Mouse (Mus musculus): Measurements from ENCODE around the gene Notch1. TPM values are rescaled to one million over a fixed set of nuclear protein-coding genes. Genes with fewer than 3 reads are reported as not detected.

The Notch1 gene
- polyA plus RNA-seq, 1 experiment from 2014 or later = 49.5 TPM

GRCm38 (mm10) chr2:26506746-26507280 lies 9.7 kb downstream of the Notch1 start:
- Histone ChIP-seq H3K27ac (peak overlapping the region; percentile 70; the same call in 1 of the 2 replicates), H3K9ac (no peak overlapping the region), H3K4me1 (peaks cover 67% of the 10 kb centered on the region), H3K4me2 (no peak overlapping the region), H3K36me3 (replicated peaks) (no peaks in the 10 kb centered on the region), H3K9me3 (no peaks in the 10 kb centered on the region), H3K27me3 (peaks cover 4% of the 10 kb centered on the region; the same call in 1 of the 2 replicates), H3K4me3 (replicated peaks) (no peak overlapping the region)
- no peak for ATAC-seq (ENCODE audit: low FRiP score)
- WGBS = 91% methylated on average over 3 of the region's 3 CpGs

- Histone ChIP-seq H3K27ac (0 out of 2 replicates have a peak overlapping the region, but pooled peaks have one; percentile 31), H3K9me3 (no peaks in the 10 kb centered on the region), H3K4me1 (peaks cover 86% of the 10 kb centered on the region), H3K4me3 (replicated peaks) (no peak overlapping the region), H3K36me3 (replicated peaks) (peaks cover 2% of the 10 kb centered on the region; the same call in 1 of the 2 replicates), H3K9ac (no peak overlapping the region), H3K27me3 (peaks cover 3% of the 10 kb centered on the region; the same call in 1 of the 2 replicates), H3K4me2 (peak overlapping the region; percentile 60)
- 63% methylated on average over 9 of the region's 9 CpGs for WGBS
- ATAC-seq (ENCODE audit: low FRiP score) = no peak
These were observed 11.5 kb downstream of the Notch1 start for GRCm38 (mm10) chr2:26504772-26505480.

- Histone ChIP-seq H3K9ac (peak overlapping the region; percentile 92), H3K27me3 (no peaks in the 10 kb centered on the region), H3K9me3 (no peaks in the 10 kb centered on the region), H3K4me3 (replicated peaks) (peak overlapping the region; percentile 93), H3K4me1 (peaks cover 92% of the 10 kb centered on the region), H3K4me2 (peak overlapping the region; percentile 60), H3K36me3 (replicated peaks) (peaks cover 12% of the 10 kb centered on the region), H3K27ac (peak overlapping the region; percentile 99)
- 1% methylated on average over 38 of the region's 59 CpGs for WGBS
- peak; percentile 45 for ATAC-seq (ENCODE audit: low FRiP score)
These were observed 12.5 kb downstream of the Notch1 start for GRCm38 (mm10) chr2:26503661-26504575.

GRCm38 (mm10) chr2:26502863-26503631 lies 13.4 kb downstream of the Notch1 start:
- WGBS = under 1% methylated on average over 54 of the region's 57 CpGs

GRCm38 (mm10) chr2:26502299-26502862 lies 14.1 kb downstream of the Notch1 start:
- Histone ChIP-seq H3K4me1 (peaks cover 92% of the 10 kb centered on the region), H3K9ac (peak overlapping the region; percentile 92), H3K27ac (peak overlapping the region; percentile 99), H3K9me3 (no peaks in the 10 kb centered on the region), H3K27me3 (no peaks in the 10 kb centered on the region), H3K4me2 (peak overlapping the region; percentile 60), H3K36me3 (replicated peaks) (peaks cover 21% of the 10 kb centered on the region), H3K4me3 (replicated peaks) (peak overlapping the region; percentile 93)
- under 1% methylated on average over 33 of the region's 33 CpGs for WGBS
- ATAC-seq (ENCODE audit: low FRiP score) = peak; percentile 42

More at GRCm38 (mm10) chr2:26502863-26503631, 13.4 kb downstream of the Notch1 start:
- peak overlapping the region; percentile 92 for H3K9ac ChIP-seq
- ATAC-seq (ENCODE audit: low FRiP score) = no peak
- H3K4me3 ChIP-seq (replicated peaks) = peak overlapping the region; percentile 93
- no peaks in the 10 kb centered on the region for H3K9me3 ChIP-seq
- peaks cover 17% of the 10 kb centered on the region for H3K36me3 ChIP-seq (replicated peaks)
- no peaks in the 10 kb centered on the region for H3K27me3 ChIP-seq
- H3K4me2 ChIP-seq = peak overlapping the region; percentile 60
- H3K4me1 ChIP-seq = peaks cover 92% of the 10 kb centered on the region
- peak overlapping the region; percentile 99 for H3K27ac ChIP-seq

- under 1% methylated on average over 15 of the region's 15 CpGs for WGBS
- peak overlapping the region; percentile 92 for H3K9ac ChIP-seq
- peak; percentile 50 for ATAC-seq (ENCODE audit: low FRiP score)
- peak overlapping the region; percentile 60 for H3K4me2 ChIP-seq
- H3K27ac ChIP-seq = peak overlapping the region; percentile 99
- H3K27me3 ChIP-seq = no peaks in the 10 kb centered on the region
- peak overlapping the region; percentile 93 for H3K4me3 ChIP-seq (replicated peaks)
- H3K36me3 ChIP-seq (replicated peaks) = peaks cover 26% of the 10 kb centered on the region
- peaks cover 92% of the 10 kb centered on the region for H3K4me1 ChIP-seq
- no peaks in the 10 kb centered on the region for H3K9me3 ChIP-seq
These were observed 14.8 kb downstream of the Notch1 start for GRCm38 (mm10) chr2:26501651-26502141.

GRCm38 (mm10) chr2:26500599-26501370 lies 15.7 kb downstream of the Notch1 start:
- Histone ChIP-seq H3K4me1 (peaks cover 96% of the 10 kb centered on the region), H3K27ac (peak overlapping the region; percentile 99), H3K4me2 (peak overlapping the region; percentile 60), H3K9me3 (no peaks in the 10 kb centered on the region), H3K9ac (peak overlapping the region; percentile 92), H3K4me3 (replicated peaks) (peak overlapping the region; percentile 93), H3K36me3 (replicated peaks) (peaks cover 35% of the 10 kb centered on the region), H3K27me3 (no peaks in the 10 kb centered on the region)
- ATAC-seq (ENCODE audit: low FRiP score) = peak; percentile 87
- WGBS = 5% methylated on average over 14 of the region's 14 CpGs

- Histone ChIP-seq H3K36me3 (replicated peaks) (peaks cover 42% of the 10 kb centered on the region), H3K4me1 (peaks cover 98% of the 10 kb centered on the region), H3K9ac (peak overlapping the region; percentile 54), H3K4me2 (peak overlapping the region; percentile 60), H3K27me3 (no peaks in the 10 kb centered on the region), H3K4me3 (replicated peaks) (peak overlapping the region; percentile 28), H3K27ac (peak overlapping the region; percentile 99), H3K9me3 (no peaks in the 10 kb centered on the region)
- no peak for ATAC-seq (ENCODE audit: low FRiP score)
- WGBS = 24% methylated on average over 4 of the region's 4 CpGs
These were observed 16.4 kb downstream of the Notch1 start for GRCm38 (mm10) chr2:26500027-26500598.

GRCm38 (mm10) chr2:26498694-26499093 lies 17.8 kb downstream of the Notch1 start:
- H3K36me3 ChIP-seq (replicated peaks) = peaks cover 45% of the 10 kb centered on the region
- ATAC-seq (ENCODE audit: low FRiP score) = no peak
- peak overlapping the region; percentile 60 for H3K4me2 ChIP-seq
- H3K9ac ChIP-seq = peak overlapping the region; percentile 54
- no peaks in the 10 kb centered on the region for H3K27me3 ChIP-seq
- H3K27ac ChIP-seq = peak overlapping the region; percentile 99
- H3K4me3 ChIP-seq (replicated peaks) = no peak overlapping the region
- H3K9me3 ChIP-seq = no peaks in the 10 kb centered on the region
- peaks cover 98% of the 10 kb centered on the region for H3K4me1 ChIP-seq
- WGBS = 70% methylated on average over 8 of the region's 8 CpGs

GRCm38 (mm10) chr2:26497861-26498533 lies 18.5 kb downstream of the Notch1 start:
- H3K9ac ChIP-seq = 0 out of 2 replicates have a peak overlapping the region, but pooled peaks have one; percentile 30
- WGBS = 73% methylated on average over 11 of the region's 11 CpGs
- peaks cover 45% of the 10 kb centered on the region for H3K36me3 ChIP-seq (replicated peaks)
- H3K27ac ChIP-seq = peak overlapping the region; percentile 99; the same call in 1 of the 2 replicates
- no peak for ATAC-seq (ENCODE audit: low FRiP score)
- no peak overlapping the region for H3K4me3 ChIP-seq (replicated peaks)
- peak overlapping the region; percentile 60 for H3K4me2 ChIP-seq
- no peaks in the 10 kb centered on the region for H3K9me3 ChIP-seq
- no peaks in the 10 kb centered on the region for H3K27me3 ChIP-seq
- H3K4me1 ChIP-seq = peaks cover 99% of the 10 kb centered on the region

All from forebrain, embryonic 12.5 days (tissue).